Mouse (Mus musculus): ENCODE measurements around the gene Ckap2l. TPM values are rescaled to one million over a fixed set of nuclear protein-coding genes. Genes with fewer than 3 reads are reported as not detected.
A peak's percentile ranks its signal among the peaks of the same experiment; 100 is the strongest.

Gene Ckap2l
- 5.1 and 7.5 TPM in 2 replicates for polyA plus RNA-seq (2012; rRNA removed)

- WGBS: under 1% methylated on average over 50 of the region's 50 CpGs
- DNase-seq: peak; percentile 99
- no peaks in the 10 kb centered on the region for H3K36me3 ChIP-seq (ENCODE audit: control insufficient read depth, insufficient read depth, low read length)
- H3K27ac ChIP-seq (ENCODE audit: control insufficient read depth, insufficient read depth, low read length): peak within 1 kb of the TSS; percentile 92
- H3K27me3 ChIP-seq (ENCODE audit: control insufficient read depth, insufficient read depth, low read length): no peaks in the 10 kb centered on the region
- H3K4me3 ChIP-seq (ENCODE audit: control insufficient read depth, insufficient read depth, low read length): peak within 1 kb of the TSS; percentile 62
- peak; percentile 69; the same call in 1 of the 2 replicates for TF ChIP-seq POLR2A (IDR thresholded peaks at IDR 0.05; ENCODE audit: control insufficient read depth, extremely low read depth, insufficient read depth, low read length, poor library complexity)
- no peak for TF ChIP-seq CTCF (IDR thresholded peaks at IDR 0.05; ENCODE audit: borderline replicate concordance, control insufficient read depth, extremely low read depth, insufficient read depth, low read length, poor library complexity)
- H3K4me1 ChIP-seq (replicated peaks; ENCODE audit: control insufficient read depth, insufficient read depth, low read length): peaks cover 10% of the 10 kb centered on the region
Observed at GRCm38 (mm10) chr2:129296671-129297588, at the start of gene Ckap2l. Ckap2l (minus strand) TSS chr2:129297212.

- TF ChIP-seq POLR2A (IDR thresholded peaks at IDR 0.05; ENCODE audit: control insufficient read depth, extremely low read depth, insufficient read depth, low read length, poor library complexity): no peak
- no peak for TF ChIP-seq CTCF (IDR thresholded peaks at IDR 0.05; ENCODE audit: borderline replicate concordance, control insufficient read depth, extremely low read depth, insufficient read depth, low read length, poor library complexity)
- Histone ChIP-seq H3K36me3 (ENCODE audit: control insufficient read depth, insufficient read depth, low read length) (no peaks in the 10 kb centered on the region), H3K4me3 (ENCODE audit: control insufficient read depth, insufficient read depth, low read length) (no peak overlapping the region), H3K27me3 (ENCODE audit: control insufficient read depth, insufficient read depth, low read length) (no peaks in the 10 kb centered on the region), H3K4me1 (replicated peaks; ENCODE audit: control insufficient read depth, insufficient read depth, low read length) (no peaks in the 10 kb centered on the region), H3K27ac (ENCODE audit: control insufficient read depth, insufficient read depth, low read length) (no peak overlapping the region)
- DNase-seq: no peak
- 36% methylated on average over 6 of the region's 6 CpGs for WGBS
Observed at GRCm38 (mm10) chr2:129338138-129338621, 41.2 kb upstream of the Ckap2l start.

- no peaks in the 10 kb centered on the region for H3K4me1 ChIP-seq (replicated peaks; ENCODE audit: control insufficient read depth, insufficient read depth, low read length)
- H3K27ac ChIP-seq (ENCODE audit: control insufficient read depth, insufficient read depth, low read length): no peak overlapping the region
- H3K27me3 ChIP-seq (ENCODE audit: control insufficient read depth, insufficient read depth, low read length): no peaks in the 10 kb centered on the region
- H3K4me3 ChIP-seq (ENCODE audit: control insufficient read depth, insufficient read depth, low read length): no peak overlapping the region
- TF ChIP-seq CTCF (IDR thresholded peaks at IDR 0.05; ENCODE audit: borderline replicate concordance, control insufficient read depth, extremely low read depth, insufficient read depth, low read length, poor library complexity): no peak
- no peak for TF ChIP-seq POLR2A (IDR thresholded peaks at IDR 0.05; ENCODE audit: control insufficient read depth, extremely low read depth, insufficient read depth, low read length, poor library complexity)
- no peaks in the 10 kb centered on the region for H3K36me3 ChIP-seq (ENCODE audit: control insufficient read depth, insufficient read depth, low read length)
- WGBS: 88% methylated on average over 4 of the region's 4 CpGs
- DNase-seq: no peak
Observed at GRCm38 (mm10) chr2:129333471-129333870, 36.5 kb upstream of the Ckap2l start.

GRCm38 (mm10) chr2:129330540-129330939, 33.5 kb upstream of the Ckap2l start:
- no peak for TF ChIP-seq CTCF (IDR thresholded peaks at IDR 0.05; ENCODE audit: borderline replicate concordance, control insufficient read depth, extremely low read depth, insufficient read depth, low read length, poor library complexity)
- no peak for TF ChIP-seq POLR2A (IDR thresholded peaks at IDR 0.05; ENCODE audit: control insufficient read depth, extremely low read depth, insufficient read depth, low read length, poor library complexity)
- no peak for DNase-seq
- no peaks in the 10 kb centered on the region for H3K4me1 ChIP-seq (replicated peaks; ENCODE audit: control insufficient read depth, insufficient read depth, low read length)
- H3K27ac ChIP-seq (ENCODE audit: control insufficient read depth, insufficient read depth, low read length): no peak overlapping the region
- H3K4me3 ChIP-seq (ENCODE audit: control insufficient read depth, insufficient read depth, low read length): no peak overlapping the region
- 11% methylated on average over 13 of the region's 13 CpGs for WGBS
- no peaks in the 10 kb centered on the region for H3K27me3 ChIP-seq (ENCODE audit: control insufficient read depth, insufficient read depth, low read length)
- no peaks in the 10 kb centered on the region for H3K36me3 ChIP-seq (ENCODE audit: control insufficient read depth, insufficient read depth, low read length)

GRCm38 (mm10) chr2:129330024-129330423, 33.0 kb upstream of the Ckap2l start:
- no peak for TF ChIP-seq CTCF (IDR thresholded peaks at IDR 0.05; ENCODE audit: borderline replicate concordance, control insufficient read depth, extremely low read depth, insufficient read depth, low read length, poor library complexity)
- Histone ChIP-seq H3K27ac (ENCODE audit: control insufficient read depth, insufficient read depth, low read length) (no peak overlapping the region), H3K4me1 (replicated peaks; ENCODE audit: control insufficient read depth, insufficient read depth, low read length) (no peaks in the 10 kb centered on the region)

GRCm38 (mm10) chr2:129328238-129328637, 31.2 kb upstream of the Ckap2l start:
- TF ChIP-seq CTCF (IDR thresholded peaks at IDR 0.05; ENCODE audit: borderline replicate concordance, control insufficient read depth, extremely low read depth, insufficient read depth, low read length, poor library complexity) (no peak), POLR2A (IDR thresholded peaks at IDR 0.05; ENCODE audit: control insufficient read depth, extremely low read depth, insufficient read depth, low read length, poor library complexity) (no peak)
- no peaks in the 10 kb centered on the region for H3K4me1 ChIP-seq (replicated peaks; ENCODE audit: control insufficient read depth, insufficient read depth, low read length)
- H3K27ac ChIP-seq (ENCODE audit: control insufficient read depth, insufficient read depth, low read length): no peak overlapping the region
- no peaks in the 10 kb centered on the region for H3K27me3 ChIP-seq (ENCODE audit: control insufficient read depth, insufficient read depth, low read length)
- H3K4me3 ChIP-seq (ENCODE audit: control insufficient read depth, insufficient read depth, low read length): no peak overlapping the region
- H3K36me3 ChIP-seq (ENCODE audit: control insufficient read depth, insufficient read depth, low read length): no peaks in the 10 kb centered on the region
- DNase-seq: no peak
- 86% methylated on average over 4 of the region's 4 CpGs for WGBS

More at GRCm38 (mm10) chr2:129330024-129330423, 33.0 kb upstream of the Ckap2l start:
- no peaks in the 10 kb centered on the region for H3K36me3 ChIP-seq (ENCODE audit: control insufficient read depth, insufficient read depth, low read length)
- WGBS: 69% methylated on average over 7 of the region's 7 CpGs
- H3K4me3 ChIP-seq (ENCODE audit: control insufficient read depth, insufficient read depth, low read length): no peak overlapping the region
- DNase-seq: no peak
- no peaks in the 10 kb centered on the region for H3K27me3 ChIP-seq (ENCODE audit: control insufficient read depth, insufficient read depth, low read length)

Measured in thymus, adult 2 months (tissue).